Comparison of ENCODE assay signal across 45 mouse cellular contexts in genomic region chr7:44239913-44240312, GRCm38 (mm10). TPM values are rescaled to one million over a fixed set of nuclear protein-coding genes. Genes with fewer than 3 reads are reported as not detected.
"Had no signal": no experiment of that assay in that cellular context is flagged by ENCODE, and none has a peak within 500 bp of the region (broad histone marks: within the 10 kb centered on the region; RNA-seq: fewer than 3 reads in every experiment).

No protein-coding gene starts in this region.

- H3K27me3 ChIP-seq: limb, embryonic 13.5 days; limb, embryonic 15.5 days; liver, embryonic 13.5 days; liver, embryonic 15.5 days; lung, embryonic 15.5 days; midbrain, embryonic 13.5 days; midbrain, embryonic 15.5 days had no signal

- H3K4me1 ChIP-seq: limb, embryonic 10.5 days; limb, embryonic 12.5 days; limb, embryonic 13.5 days; limb, embryonic 15.5 days; midbrain, embryonic 10.5 days; midbrain, embryonic 12.5 days; midbrain, embryonic 13.5 days; midbrain, embryonic 15.5 days had no signal

- H3K36me3 ChIP-seq: limb, embryonic 10.5 days; limb, embryonic 12.5 days; limb, embryonic 13.5 days; limb, embryonic 15.5 days; liver, embryonic 12.5 days; liver, embryonic 13.5 days; liver, embryonic 15.5 days; lung, embryonic 15.5 days; midbrain, embryonic 10.5 days; midbrain, embryonic 12.5 days; midbrain, embryonic 13.5 days; midbrain, embryonic 15.5 days had no signal

- ATAC-seq: liver, embryonic 12.5 days; liver, postnatal 0 days; lung, postnatal 0 days; midbrain, embryonic 13.5 days; midbrain, embryonic 15.5 days; midbrain, embryonic 16.5 days had no signal

- H3K4me3 ChIP-seq: limb, embryonic 10.5 days; limb, embryonic 12.5 days; limb, embryonic 13.5 days; limb, embryonic 15.5 days; liver, embryonic 12.5 days; liver, embryonic 13.5 days; liver, embryonic 15.5 days; lung, embryonic 15.5 days; midbrain, embryonic 10.5 days; midbrain, embryonic 12.5 days; midbrain, embryonic 13.5 days; midbrain, embryonic 15.5 days; myocyte had no signal

- H3K9me3 ChIP-seq: limb, embryonic 10.5 days; limb, embryonic 12.5 days; limb, embryonic 13.5 days; limb, embryonic 15.5 days; liver, embryonic 12.5 days; liver, embryonic 13.5 days; liver, embryonic 15.5 days; lung, embryonic 15.5 days; midbrain, embryonic 10.5 days; midbrain, embryonic 12.5 days; midbrain, embryonic 13.5 days; midbrain, embryonic 15.5 days had no signal

- H3K9ac ChIP-seq: limb, embryonic 12.5 days; limb, embryonic 13.5 days; limb, embryonic 15.5 days; liver, embryonic 12.5 days; liver, embryonic 14.5 days; liver, embryonic 15.5 days; liver, postnatal 0 days; lung, embryonic 14.5 days; lung, embryonic 15.5 days; midbrain, embryonic 12.5 days; midbrain, embryonic 13.5 days; midbrain, embryonic 15.5 days had no signal

- H3K27ac ChIP-seq: limb, embryonic 10.5 days; limb, embryonic 12.5 days; limb, embryonic 13.5 days; limb, embryonic 15.5 days; liver, embryonic 12.5 days; liver, embryonic 13.5 days; liver, embryonic 14.5 days; liver, embryonic 15.5 days; lung, embryonic 15.5 days; macrophage; midbrain, embryonic 10.5 days; midbrain, embryonic 12.5 days; midbrain, embryonic 13.5 days; midbrain, embryonic 15.5 days had no signal

- DNase-seq: left cerebral cortex, postnatal 4 days; liver; liver, embryonic 13.5 days; liver, postnatal 0 days; lung, adult 18-20 months; lung, adult 2 months; lung, embryonic 14.5 days; lung, postnatal 10 days; lung, postnatal 14 days; lung, postnatal 36 days; lung, postnatal 4 days; midbrain, embryonic 14.5 days had no signal

- H3K4me2 ChIP-seq: limb, embryonic 12.5 days; limb, embryonic 13.5 days; limb, embryonic 15.5 days; liver, embryonic 11.5 days; liver, embryonic 12.5 days; liver, embryonic 13.5 days; liver, embryonic 15.5 days; lung, embryonic 14.5 days; lung, embryonic 15.5 days; midbrain, embryonic 11.5 days; midbrain, embryonic 12.5 days; midbrain, embryonic 13.5 days; midbrain, embryonic 15.5 days had no signal

RNA-seq across cellular contexts. Expression of gene Gm36864, which starts 3.9 kb away (rescaled TPM):
- total RNA-seq: left cerebral cortex, adult 8-10 months; left cerebral cortex, postnatal 10 days; left cerebral cortex, postnatal 14 days; left cerebral cortex, postnatal 25 days; left cerebral cortex, postnatal 36 days; left cerebral cortex, postnatal 4 days; liver, adult 2 months; megakaryocyte progenitor cell, adult 5-6 weeks; megakaryocyte, adult 5-6 weeks; megakaryocyte-erythroid progenitor cell, adult 5-6 weeks; midbrain, postnatal 0 days; monocyte, adult 5-6 weeks had no signal
- polyA plus RNA-seq: limb, embryonic 10.5 days; limb, embryonic 11.5 days; limb, embryonic 14.5 days; limb, embryonic 15.5 days; liver, adult 2 months; liver, embryonic 11.5 days; liver, embryonic 13.5 days; liver, embryonic 14.5 days; liver, embryonic 15.5 days; liver, embryonic 16.5 days; liver, postnatal 0 days; lung, adult 2 months; lung, embryonic 14.5 days; lung, embryonic 15.5 days; lung, embryonic 16.5 days; lung, postnatal 0 days; macrophage; midbrain, embryonic 11.5 days; midbrain, embryonic 12.5 days; midbrain, embryonic 13.5 days; midbrain, embryonic 14.5 days; midbrain, embryonic 15.5 days; midbrain, embryonic 16.5 days; midbrain, postnatal 0 days; myocyte had no signal

RNA-seq across cellular contexts. Expression of gene 1700028J19Rik, which starts 6.6 kb away (rescaled TPM):
- total RNA-seq: megakaryocyte-erythroid progenitor cell, adult 5-6 weeks; monocyte, adult 5-6 weeks had no signal

RNA-seq across cellular contexts. Expression of gene Klk1, which starts 14.8 kb away (rescaled TPM):
- total RNA-seq: left cerebral cortex, adult 8-10 months; left cerebral cortex, postnatal 10 days; left cerebral cortex, postnatal 14 days; left cerebral cortex, postnatal 25 days; left cerebral cortex, postnatal 36 days; left cerebral cortex, postnatal 4 days; megakaryocyte progenitor cell, adult 5-6 weeks; megakaryocyte, adult 5-6 weeks; megakaryocyte-erythroid progenitor cell, adult 5-6 weeks; midbrain, postnatal 0 days; monocyte, adult 5-6 weeks had no signal
- polyA plus RNA-seq: limb, embryonic 10.5 days; limb, embryonic 11.5 days; limb, embryonic 12.5 days; limb, embryonic 13.5 days; limb, embryonic 14.5 days; liver, embryonic 11.5 days; liver, embryonic 12.5 days; liver, embryonic 13.5 days; liver, embryonic 14.5 days; liver, embryonic 15.5 days; liver, postnatal 0 days; lung, embryonic 16.5 days; lung, postnatal 0 days; midbrain, embryonic 10.5 days; midbrain, embryonic 11.5 days; midbrain, embryonic 12.5 days; midbrain, embryonic 13.5 days; midbrain, embryonic 14.5 days; midbrain, embryonic 15.5 days; midbrain, embryonic 16.5 days; midbrain, postnatal 0 days; myocyte had no signal

RNA-seq across cellular contexts. Expression of gene Acp4, which starts 17.3 kb away (rescaled TPM):
- total RNA-seq: left cerebral cortex, postnatal 10 days; left cerebral cortex, postnatal 14 days; left cerebral cortex, postnatal 25 days; left cerebral cortex, postnatal 36 days; left cerebral cortex, postnatal 4 days; liver, adult 2 months; megakaryocyte, adult 5-6 weeks; megakaryocyte-erythroid progenitor cell, adult 5-6 weeks; midbrain, postnatal 0 days; monocyte, adult 5-6 weeks had no signal
- polyA plus RNA-seq: limb, embryonic 12.5 days; liver, adult 2 months; liver, embryonic 11.5 days; liver, embryonic 12.5 days; liver, embryonic 13.5 days; liver, embryonic 14.5 days; liver, embryonic 16.5 days; liver, postnatal 0 days; lung, adult 2 months; lung, embryonic 15.5 days; lung, embryonic 16.5 days; lung, postnatal 0 days; macrophage; midbrain, embryonic 10.5 days; midbrain, embryonic 11.5 days; midbrain, embryonic 14.5 days; midbrain, embryonic 16.5 days; midbrain, postnatal 0 days had no signal
